Mouse (Mus musculus): ENCODE measurements around the gene Fam168b.

DNA sequence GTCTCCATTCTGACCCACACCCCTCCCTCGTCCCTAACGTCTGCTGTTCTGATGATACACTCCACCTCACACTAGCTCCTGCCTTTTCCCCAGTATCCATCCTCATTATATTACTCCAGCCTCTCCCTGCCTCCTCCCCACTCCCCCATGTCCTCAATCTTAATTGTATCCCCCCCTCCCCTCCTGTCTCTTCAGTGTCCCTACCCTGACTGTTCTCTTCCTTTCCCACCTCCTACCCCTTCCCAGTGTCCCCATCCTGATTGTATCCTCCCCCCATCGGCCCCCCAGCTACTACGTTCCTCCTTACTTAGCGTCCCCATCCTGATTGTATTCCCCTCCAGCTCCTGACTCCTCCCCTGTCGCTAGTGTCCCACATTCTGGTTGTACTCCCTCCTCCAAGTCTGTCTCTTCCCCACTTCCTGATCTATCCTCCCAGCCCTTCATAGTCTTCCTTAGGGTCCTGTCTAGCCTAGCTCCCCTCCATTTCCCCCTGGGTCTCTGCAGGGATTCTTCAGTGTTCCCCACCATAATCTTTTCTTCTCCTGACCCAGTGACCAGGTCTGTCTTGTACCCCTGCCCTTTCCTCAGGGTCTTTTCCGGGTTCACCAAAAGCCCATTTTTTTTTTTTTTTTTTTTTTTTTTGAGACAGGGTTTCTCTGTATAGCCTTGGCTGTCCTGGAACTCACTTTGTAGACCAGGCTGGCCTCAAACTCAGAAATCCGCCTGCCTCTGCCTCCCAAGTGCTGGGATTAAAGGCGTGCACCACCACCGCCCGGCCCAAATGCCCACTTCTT, 7.7 kb upstream of the Fam168b start:
- TF ChIP-seq CTCF (IDR thresholded peaks at IDR 0.05; ENCODE audit: control insufficient read depth, insufficient read depth, insufficient read length) (no peak), MAX (IDR thresholded peaks at IDR 0.05) (no peak), FOSL1 (IDR thresholded peaks at IDR 0.05; ENCODE audit: insufficient read depth, low read length, poor library complexity, severe bottlenecking) (no peak), CEBPB (IDR thresholded peaks at IDR 0.05; ENCODE audit: low read depth) (no peak), MYOG (IDR thresholded peaks at IDR 0.05; ENCODE audit: control insufficient read depth, extremely low read depth, insufficient read length) (no peak)

All from C2C12 (cell line).